Mouse (Mus musculus): ENCODE results near the gene Rps6ka1. TPM values are rescaled to one million over a fixed set of nuclear protein-coding genes. Genes with fewer than 3 reads are reported as not detected.
"Not testable (repeated sequence)": the region's sequence is repeated elsewhere in the genome, so short reads cannot be mapped to it uniquely, and the experiment has no call there.

Rps6ka1 gene
- polyA plus RNA-seq, 1 experiment from 2014 or later = 53.3 TPM

DNA sequence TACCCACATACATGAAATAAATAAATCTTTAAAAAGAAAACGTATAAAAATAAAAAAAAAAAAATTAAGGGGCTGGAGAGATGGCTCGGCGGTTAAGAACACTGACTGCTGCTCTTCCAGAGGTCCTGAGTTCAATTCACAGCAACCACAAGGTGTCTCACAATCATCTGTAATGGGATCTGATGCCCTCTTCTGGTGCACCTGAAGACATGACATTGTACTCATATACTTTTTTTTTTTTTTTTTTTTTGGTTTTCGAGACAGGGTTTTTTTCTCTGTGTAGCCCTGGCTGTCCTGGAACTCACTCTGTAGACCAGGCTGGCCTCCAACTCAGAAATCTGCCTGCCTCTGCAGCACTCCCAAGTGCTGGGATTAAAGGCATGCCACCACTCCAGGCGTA lies 18.7 kb upstream of the Rps6ka1 start:
- not testable (repeated sequence) for H3K4me3 ChIP-seq; H3K9me3 ChIP-seq (replicated peaks); H3K27me3 ChIP-seq (ENCODE audit: low read depth, poor library complexity, severe bottlenecking); DNase-seq (ENCODE audit: low spot score); H3K36me3 ChIP-seq; H3K27ac ChIP-seq
- H3K4me1 ChIP-seq = peaks cover 15% of the 10 kb centered on the region
- 94% methylated on average over 5 of the region's 5 CpGs for WGBS

DNA sequence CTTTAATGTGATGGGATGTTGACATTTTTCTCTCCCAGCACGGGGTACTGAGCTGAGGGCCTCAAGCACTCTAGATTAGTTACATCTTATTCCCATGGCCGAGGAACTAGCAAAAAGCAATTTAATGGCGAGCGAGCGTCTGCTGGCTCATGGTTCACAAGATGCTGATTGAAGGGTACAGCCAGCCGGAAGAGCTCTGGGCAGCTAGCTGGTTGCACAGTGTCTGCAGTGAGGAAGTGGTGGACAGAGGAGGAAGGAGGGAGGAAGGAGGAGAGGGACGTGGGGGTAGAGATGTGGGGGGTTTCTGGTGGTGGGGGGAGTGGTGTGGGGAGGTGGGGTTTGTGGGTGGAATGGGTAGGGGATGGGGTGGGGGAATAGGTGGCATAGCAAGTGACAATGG lies 17.6 kb upstream of the Rps6ka1 start:
- no peak overlapping the region for H3K27ac ChIP-seq
- H3K4me1 ChIP-seq = peaks cover 4% of the 10 kb centered on the region
- DNase-seq (ENCODE audit: low spot score) = no peak
- H3K4me3 ChIP-seq = no peak overlapping the region
- no peaks in the 10 kb centered on the region for H3K36me3 ChIP-seq
- H3K27me3 ChIP-seq (ENCODE audit: low read depth, poor library complexity, severe bottlenecking) = no peaks in the 10 kb centered on the region
- no peaks in the 10 kb centered on the region for H3K9me3 ChIP-seq (replicated peaks)
- 85% methylated on average over 7 of the region's 7 CpGs for WGBS

DNA sequence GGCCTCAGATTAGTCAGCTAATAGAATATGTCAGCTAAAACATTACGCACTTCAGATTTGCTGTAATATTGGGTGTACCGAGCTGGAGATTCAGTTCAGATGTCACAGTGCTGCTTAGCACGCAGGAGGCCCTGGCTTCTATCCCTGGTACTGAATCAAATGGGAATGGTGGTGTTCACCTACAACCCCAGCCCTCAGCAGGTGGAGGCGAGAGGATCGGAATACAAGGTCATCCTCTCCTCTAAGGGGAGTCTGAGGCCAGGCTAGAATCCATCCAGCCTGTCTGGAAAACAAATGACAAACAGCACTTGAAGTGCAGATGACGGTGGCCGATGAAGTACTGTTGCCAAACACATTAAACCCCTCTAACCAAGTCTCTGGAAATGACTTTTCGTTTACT lies 16.7 kb upstream of the Rps6ka1 start:
- no peak overlapping the region for H3K27ac ChIP-seq
- no peaks in the 10 kb centered on the region for H3K36me3 ChIP-seq
- 80% methylated on average over 8 of the region's 8 CpGs for WGBS
- H3K4me3 ChIP-seq = no peak overlapping the region
- H3K27me3 ChIP-seq (ENCODE audit: low read depth, poor library complexity, severe bottlenecking) = no peaks in the 10 kb centered on the region
- no peaks in the 10 kb centered on the region for H3K9me3 ChIP-seq (replicated peaks)
- DNase-seq (ENCODE audit: low spot score) = no peak
- peaks cover 3% of the 10 kb centered on the region; the same call in 1 of the 2 replicates for H3K4me1 ChIP-seq

DNA sequence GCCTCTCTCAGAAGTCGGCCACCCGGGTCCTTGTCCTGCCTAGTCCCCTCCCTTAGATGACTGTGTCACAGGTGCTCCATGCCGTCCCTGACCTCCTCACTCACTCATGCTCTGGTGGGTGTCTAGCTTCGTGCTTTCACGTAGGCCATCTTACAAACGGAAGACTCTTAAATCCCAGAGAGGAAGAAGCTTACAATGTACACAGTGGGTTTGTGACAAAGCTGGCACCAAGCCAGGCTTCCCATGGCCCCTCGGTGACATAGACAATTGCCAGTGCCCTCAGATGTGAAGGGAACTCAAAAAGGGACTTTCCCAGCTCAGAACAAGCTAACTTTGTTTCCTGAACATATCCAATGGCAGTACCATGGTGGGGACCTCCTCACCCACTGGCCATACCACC lies 15.8 kb upstream of the Rps6ka1 start:
- no peak for DNase-seq (ENCODE audit: low spot score)
- no peaks in the 10 kb centered on the region for H3K9me3 ChIP-seq (replicated peaks)
- H3K27ac ChIP-seq = no peak overlapping the region
- no peaks in the 10 kb centered on the region for H3K36me3 ChIP-seq
- WGBS = 90% methylated on average over 7 of the region's 7 CpGs
- no peak overlapping the region for H3K4me3 ChIP-seq
- H3K27me3 ChIP-seq (ENCODE audit: low read depth, poor library complexity, severe bottlenecking) = no peaks in the 10 kb centered on the region
- peaks cover 10% of the 10 kb centered on the region; the same call in 1 of the 2 replicates for H3K4me1 ChIP-seq

DNA sequence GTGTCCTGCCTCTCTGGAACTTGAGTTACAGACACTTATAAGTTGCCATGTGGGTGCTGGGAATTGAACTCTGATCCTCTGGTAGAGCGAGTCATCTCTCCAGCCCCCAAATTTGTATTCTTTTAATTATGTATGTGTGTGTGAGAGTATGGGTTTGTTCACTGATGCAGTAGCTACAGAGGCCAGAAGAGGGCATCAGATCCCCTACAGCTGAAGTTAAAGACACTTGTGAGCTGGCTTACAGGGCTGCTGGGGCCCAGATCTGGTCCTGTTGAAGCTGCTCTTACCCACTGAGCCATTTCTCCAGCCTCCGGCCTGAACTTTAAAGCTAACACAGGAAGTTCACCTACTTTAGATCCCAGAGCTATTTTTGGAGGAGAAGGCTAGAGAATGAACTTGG lies 14.9 kb upstream of the Rps6ka1 start:
- Histone ChIP-seq H3K4me3 (no peak overlapping the region), H3K27me3 (ENCODE audit: low read depth, poor library complexity, severe bottlenecking) (no peaks in the 10 kb centered on the region), H3K27ac (no peak overlapping the region), H3K9me3 (replicated peaks) (no peaks in the 10 kb centered on the region), H3K36me3 (no peaks in the 10 kb centered on the region), H3K4me1 (peaks cover 18% of the 10 kb centered on the region)
- 93% methylated on average over 2 of the region's 2 CpGs for WGBS
- DNase-seq (ENCODE audit: low spot score) = no peak

DNA sequence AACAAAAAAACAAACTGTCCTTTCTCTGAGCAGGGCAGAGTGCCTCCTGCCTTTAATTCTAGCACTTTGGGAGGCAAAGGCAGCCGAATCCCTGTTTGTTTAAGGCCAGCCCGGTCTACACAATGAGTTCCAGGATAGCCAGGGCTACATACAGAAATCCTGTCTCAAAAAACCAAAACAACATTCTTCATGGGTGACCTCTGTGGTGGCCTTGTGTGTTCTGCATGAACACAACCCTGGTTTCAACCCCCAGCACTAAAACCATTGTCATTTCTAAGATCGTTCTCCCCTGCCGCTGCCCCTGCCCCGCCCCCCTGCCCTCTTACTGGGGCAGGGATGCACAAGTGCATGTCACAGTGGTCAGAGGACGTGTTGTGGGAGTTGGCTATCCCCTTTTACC lies 13.3 kb upstream of the Rps6ka1 start:
- Histone ChIP-seq H3K9me3 (replicated peaks) (no peaks in the 10 kb centered on the region), H3K4me1 (peaks cover 18% of the 10 kb centered on the region), H3K4me3 (no peak overlapping the region), H3K36me3 (no peaks in the 10 kb centered on the region), H3K27me3 (ENCODE audit: low read depth, poor library complexity, severe bottlenecking) (no peaks in the 10 kb centered on the region; the same call in 1 of the 2 replicates), H3K27ac (no peak overlapping the region)
- no peak for DNase-seq (ENCODE audit: low spot score)
- WGBS = 89% methylated on average over 6 of the region's 6 CpGs

DNA sequence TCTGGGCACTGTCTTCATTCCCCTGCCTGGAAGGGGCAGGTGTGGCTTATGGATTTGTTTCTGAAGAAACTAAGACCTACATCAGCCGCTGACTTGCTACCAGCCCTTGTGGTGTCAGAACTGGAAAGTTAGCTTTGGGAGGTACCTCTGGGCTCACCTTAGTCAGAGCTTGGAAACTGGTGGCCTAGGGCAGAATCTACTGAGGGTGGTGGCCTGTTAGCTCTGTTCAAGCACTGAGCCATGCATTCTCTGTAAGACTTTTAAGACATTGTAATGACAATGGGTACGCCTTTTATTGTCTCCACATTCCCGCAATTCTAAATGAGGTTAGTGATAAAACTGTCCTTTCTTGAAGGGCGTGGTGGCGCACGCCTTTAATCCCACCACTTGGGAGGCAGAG lies 12.8 kb upstream of the Rps6ka1 start:
- Histone ChIP-seq H3K9me3 (replicated peaks) (no peaks in the 10 kb centered on the region), H3K27me3 (ENCODE audit: low read depth, poor library complexity, severe bottlenecking) (no peaks in the 10 kb centered on the region; the same call in 1 of the 2 replicates), H3K27ac (no peak overlapping the region), H3K36me3 (no peaks in the 10 kb centered on the region), H3K4me3 (no peak overlapping the region), H3K4me1 (peaks cover 18% of the 10 kb centered on the region)
- no peak for DNase-seq (ENCODE audit: low spot score)
- 97% methylated on average over 6 of the region's 6 CpGs for WGBS

DNA sequence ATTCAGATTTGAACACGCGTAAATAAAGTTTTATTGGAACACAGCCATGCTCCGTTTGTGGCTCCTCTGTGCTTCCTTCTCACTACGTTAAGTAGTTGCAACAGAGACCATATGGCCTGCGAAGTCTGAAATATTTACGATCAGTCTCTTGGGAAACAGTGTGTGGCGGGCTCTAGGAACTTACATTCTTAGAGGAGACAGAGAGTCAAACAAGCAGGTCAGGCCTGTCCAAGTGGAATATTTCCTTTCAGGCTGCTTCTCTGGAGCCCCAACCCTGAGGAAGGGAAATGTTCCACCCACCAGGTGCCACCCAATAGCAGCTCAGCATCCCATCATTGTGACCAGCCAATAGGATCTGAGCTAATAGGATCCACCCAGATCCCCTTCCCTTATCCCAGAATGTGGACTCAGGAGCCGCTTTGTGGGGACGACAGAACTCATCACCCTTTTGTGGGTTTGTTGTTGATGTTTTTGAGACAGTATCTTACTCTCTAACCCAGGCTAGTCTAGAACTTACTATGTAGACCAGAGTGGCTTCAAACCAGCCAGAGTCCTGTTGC lies 11.7 kb upstream of the Rps6ka1 start:
- Histone ChIP-seq H3K9me3 (replicated peaks) (no peaks in the 10 kb centered on the region), H3K27ac (0 out of 2 replicates have a peak overlapping the region, but pooled peaks have one; percentile 42), H3K4me3 (no peak overlapping the region), H3K36me3 (no peaks in the 10 kb centered on the region), H3K4me1 (peaks cover 18% of the 10 kb centered on the region), H3K27me3 (ENCODE audit: low read depth, poor library complexity, severe bottlenecking) (no peaks in the 10 kb centered on the region; the same call in 1 of the 2 replicates)
- WGBS = 55% methylated on average over 9 of the region's 9 CpGs
- DNase-seq (ENCODE audit: low spot score) = no peak

DNA sequence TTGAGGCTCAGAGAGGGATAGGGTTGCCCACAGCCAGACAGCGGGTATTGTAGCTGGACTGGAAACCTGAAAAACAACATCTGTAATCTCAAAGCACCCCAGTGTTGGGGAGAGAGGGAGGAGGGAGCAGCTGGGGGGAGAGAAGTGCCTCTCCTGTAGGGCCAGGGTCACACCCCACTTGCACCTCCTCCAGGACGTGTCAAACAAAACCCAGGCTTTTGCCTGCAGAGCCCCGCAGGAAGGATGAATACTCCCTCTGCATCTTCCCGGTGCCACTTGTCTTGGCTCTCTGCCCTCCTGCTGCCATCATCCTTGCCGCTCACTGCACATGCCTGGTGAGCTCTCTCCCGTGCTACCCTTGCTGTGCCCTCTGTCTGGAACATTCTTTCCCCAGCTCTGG lies 10.6 kb upstream of the Rps6ka1 start:
- no peaks in the 10 kb centered on the region for H3K9me3 ChIP-seq (replicated peaks)
- peaks cover 18% of the 10 kb centered on the region for H3K4me1 ChIP-seq
- H3K27me3 ChIP-seq (ENCODE audit: low read depth, poor library complexity, severe bottlenecking) = no peaks in the 10 kb centered on the region; the same call in 1 of the 2 replicates
- 33% methylated on average over 6 of the region's 6 CpGs for whole genome bisulfite sequencing
- no peak overlapping the region for H3K4me3 ChIP-seq
- H3K27ac ChIP-seq = no peak overlapping the region
- DNase-seq (ENCODE audit: low spot score) = no peak
- no peaks in the 10 kb centered on the region for H3K36me3 ChIP-seq

DNA sequence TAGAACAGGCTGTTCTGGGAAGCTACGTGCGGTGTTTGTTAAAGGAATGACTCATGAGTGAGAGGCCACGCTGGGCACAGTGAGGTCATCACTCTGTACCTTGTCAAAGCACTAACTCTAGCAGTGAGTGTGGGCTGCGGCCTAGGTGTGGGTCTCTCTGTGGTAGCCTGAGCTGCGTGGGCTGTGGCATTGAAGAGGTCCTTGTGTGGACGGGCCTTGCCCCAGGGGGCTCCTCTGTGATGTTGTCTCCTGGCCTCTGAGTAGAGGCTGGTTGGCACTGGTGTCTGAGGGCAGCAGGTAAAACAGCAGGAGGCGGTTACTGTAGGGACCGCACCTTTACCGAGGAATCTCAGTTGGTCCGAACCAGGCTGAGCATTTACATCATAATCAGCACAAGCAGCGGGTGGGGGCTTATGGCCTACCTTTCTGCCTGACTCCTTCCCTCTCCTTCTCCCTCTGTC lies 9.9 kb upstream of the Rps6ka1 start:
- H3K4me1 ChIP-seq = peaks cover 18% of the 10 kb centered on the region
- no peaks in the 10 kb centered on the region for H3K9me3 ChIP-seq (replicated peaks)
- DNase-seq (ENCODE audit: low spot score) = no peak
- H3K27ac ChIP-seq = no peak overlapping the region
- H3K4me3 ChIP-seq = no peak overlapping the region
- H3K27me3 ChIP-seq (ENCODE audit: low read depth, poor library complexity, severe bottlenecking) = no peaks in the 10 kb centered on the region; the same call in 1 of the 2 replicates
- 71% methylated on average over 11 of the region's 11 CpGs for WGBS
- no peaks in the 10 kb centered on the region for H3K36me3 ChIP-seq

DNA sequence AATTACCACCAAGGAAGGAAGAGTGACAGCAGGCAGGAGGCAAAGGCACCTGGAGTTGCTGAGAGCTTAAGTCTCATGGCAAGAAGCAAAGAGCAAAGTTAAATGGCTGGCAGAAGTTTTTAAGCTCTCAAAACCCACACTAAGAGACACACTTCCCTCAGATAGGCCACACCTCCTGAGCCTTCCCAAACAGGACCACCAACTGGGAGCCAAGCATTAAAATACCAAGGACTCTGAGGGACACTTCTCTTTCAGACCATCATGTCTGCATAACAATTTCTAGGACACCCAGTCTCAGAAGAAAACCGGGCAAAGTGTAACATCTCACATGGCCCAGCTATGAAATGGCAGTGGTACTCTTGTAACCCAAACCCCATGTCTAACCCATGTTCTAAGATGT lies 9.4 kb upstream of the Rps6ka1 start:
- H3K27me3 ChIP-seq (ENCODE audit: low read depth, poor library complexity, severe bottlenecking) = no peaks in the 10 kb centered on the region; the same call in 1 of the 2 replicates
- DNase-seq (ENCODE audit: low spot score) = no peak
- H3K4me3 ChIP-seq = no peak overlapping the region
- H3K36me3 ChIP-seq = no peaks in the 10 kb centered on the region
- H3K27ac ChIP-seq = no peak overlapping the region
- H3K9me3 ChIP-seq (replicated peaks) = no peaks in the 10 kb centered on the region
- H3K4me1 ChIP-seq = peaks cover 18% of the 10 kb centered on the region
- 69% methylated on average over 1 of the region's 1 CpGs for WGBS

DNA sequence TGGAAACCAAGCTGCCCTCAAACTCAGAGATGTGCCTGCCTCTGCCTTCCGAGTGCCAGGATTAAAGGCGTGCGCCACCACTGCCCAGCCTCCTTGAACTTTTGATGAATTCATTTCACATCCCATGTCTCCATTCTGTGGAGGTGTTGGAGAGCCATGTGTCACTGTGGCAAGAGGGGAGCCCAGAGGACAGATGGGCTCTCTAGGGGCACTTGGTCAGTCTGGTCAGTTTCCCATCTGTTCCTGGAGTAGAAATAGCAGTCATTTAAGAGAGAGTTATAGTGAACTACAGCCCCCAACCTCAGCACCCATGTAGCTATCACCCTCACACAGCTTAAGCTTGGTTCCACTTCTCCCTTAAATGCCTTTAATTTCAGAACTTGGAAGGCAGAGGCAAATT lies 8.4 kb upstream of the Rps6ka1 start:
- H3K36me3 ChIP-seq = no peaks in the 10 kb centered on the region
- H3K27ac ChIP-seq = no peak overlapping the region
- no peaks in the 10 kb centered on the region for H3K9me3 ChIP-seq (replicated peaks)
- H3K27me3 ChIP-seq (ENCODE audit: low read depth, poor library complexity, severe bottlenecking) = no peaks in the 10 kb centered on the region; the same call in 1 of the 2 replicates
- 99% methylated on average over 3 of the region's 3 CpGs for WGBS
- H3K4me1 ChIP-seq = peaks cover 18% of the 10 kb centered on the region
- H3K4me3 ChIP-seq = no peak overlapping the region
- no peak for DNase-seq (ENCODE audit: low spot score)

DNA sequence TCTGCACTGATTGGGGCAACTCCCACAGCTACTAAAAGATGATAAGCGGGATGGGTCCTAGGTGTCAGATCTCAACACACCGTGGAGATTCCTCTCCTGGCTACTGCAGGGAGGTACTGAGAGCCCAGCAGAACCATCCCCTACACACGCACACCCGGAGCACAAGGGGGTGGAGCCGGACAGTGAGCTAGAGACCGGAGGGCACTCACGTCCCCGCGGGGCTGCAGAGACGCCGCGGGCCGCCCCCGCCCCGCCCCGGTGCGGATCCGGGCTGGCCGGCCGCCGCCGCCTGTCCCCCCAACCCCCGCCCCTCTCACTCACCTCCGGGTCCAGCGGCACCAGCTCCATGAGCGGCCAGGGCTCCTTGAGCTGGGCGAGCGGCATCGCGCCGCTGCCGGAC lies 348 bp downstream of the Rps6ka1 start:
- under 1% methylated on average over 32 of the region's 32 CpGs for WGBS
- Histone ChIP-seq H3K4me1 (peaks cover 36% of the 10 kb centered on the region), H3K9me3 (replicated peaks) (no peaks in the 10 kb centered on the region), H3K36me3 (no peaks in the 10 kb centered on the region), H3K27ac (peak overlapping the region; percentile 88), H3K27me3 (ENCODE audit: low read depth, poor library complexity, severe bottlenecking) (no peaks in the 10 kb centered on the region), H3K4me3 (peak overlapping the region; percentile 89)
- DNase-seq (ENCODE audit: low spot score) = no peak

DNA sequence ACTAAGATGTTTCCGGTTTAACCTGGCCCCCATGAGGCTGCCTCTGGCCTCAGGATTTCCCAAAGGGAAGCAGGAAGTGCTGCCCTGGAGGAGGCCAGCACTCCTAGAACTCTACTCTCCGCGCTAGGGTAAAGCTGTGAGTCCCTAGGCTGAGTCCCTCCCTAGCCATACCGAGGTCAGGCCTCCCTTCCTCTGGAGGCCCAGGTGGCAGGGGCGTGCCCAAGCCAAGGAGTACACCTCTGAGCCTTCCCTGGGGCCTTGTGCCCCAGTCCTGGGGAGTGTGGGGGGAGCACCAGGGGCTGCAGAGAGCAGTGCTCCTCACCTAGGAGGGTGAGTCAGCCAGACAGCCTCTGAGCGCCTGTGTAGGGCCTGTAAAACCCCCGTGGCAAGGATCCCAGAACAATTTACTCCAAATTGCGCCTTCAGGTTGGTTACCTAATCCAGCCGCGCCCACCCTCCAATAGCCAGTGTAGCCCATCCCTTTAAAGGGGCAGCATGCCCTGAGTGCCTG lies 1.6 kb downstream of the Rps6ka1 start:
- Histone ChIP-seq H3K27me3 (ENCODE audit: low read depth, poor library complexity, severe bottlenecking) (no peaks in the 10 kb centered on the region), H3K4me1 (peaks cover 36% of the 10 kb centered on the region), H3K27ac (peak overlapping the region; percentile 88), H3K9me3 (replicated peaks) (no peaks in the 10 kb centered on the region), H3K4me3 (peak overlapping the region; percentile 89), H3K36me3 (peaks cover 1% of the 10 kb centered on the region; the same call in 1 of the 2 replicates)
- DNase-seq (ENCODE audit: low spot score) = no peak
- 12% methylated on average over 10 of the region's 10 CpGs for WGBS
